Mouse (Mus musculus) ES-E14 (cell line): Measurements from ENCODE around the gene Hist1h4f. TPM values are rescaled to one million over a fixed set of nuclear protein-coding genes. Genes with fewer than 3 reads are reported as not detected.
A peak's percentile ranks its signal among the peaks of the same experiment; 100 is the strongest.

Experiments
- DNase-seq: peaks from one replicate; pipeline ENCODE4 v3.0.0-alpha.2; 2013; ENCODE audit warnings: low read depth, low spot score
- H3K27ac ChIP-seq: 2 replicates; pipeline ENCODE4 v1.5.1; 2012; ENCODE audit warnings: low read depth, mild to moderate bottlenecking, low read length, moderate library complexity, mixed read lengths; ENCODE audit not compliant: poor library complexity, insufficient read depth, severe bottlenecking
- H3K36me3 ChIP-seq: 2 replicates; pipeline ENCODE4 v1.6.1; 2012; ENCODE audit warnings: mild to moderate bottlenecking, low read length, moderate library complexity, mixed read lengths; ENCODE audit not compliant: control insufficient read depth, poor library complexity, insufficient read depth, severe bottlenecking
- H3K4me1 ChIP-seq, 2 experiments: fragments of 150-350 bp in 1 of 2; sonication (generic) in 1 of 2; 2 replicates each; pipeline ENCODE4 v1.6.1; 2012; ENCODE audit warnings: low read length in 2 of 2, mild to moderate bottlenecking in 1 of 2, mixed read lengths in 1 of 2; ENCODE audit not compliant: control insufficient read depth in 2 of 2, insufficient read depth in 2 of 2, poor library complexity in 1 of 2
- H3K4me3 ChIP-seq, 2 experiments: fragments of 150-350 bp in 1 of 2; sonication (generic) in 1 of 2; 2 replicates each; pipeline ENCODE4 v1.5.1; 2012; ENCODE audit warnings: low read length in 2 of 2, low read depth in 1 of 2, mild to moderate bottlenecking in 1 of 2, mixed read lengths in 1 of 2; ENCODE audit not compliant: insufficient read depth in 1 of 2, poor library complexity in 1 of 2, severe bottlenecking in 1 of 2
- H3K9ac ChIP-seq: 2 replicates; pipeline ENCODE4 v1.6.1; 2012; ENCODE audit warnings: low read depth, mild to moderate bottlenecking, low read length, mixed read lengths; ENCODE audit not compliant: poor library complexity, insufficient read depth, severe bottlenecking
- H3K9me3 ChIP-seq: fragments of 150-350 bp; sonication (generic); 2 replicates; pipeline ENCODE4 v1.6.1; 2012; ENCODE audit warnings: low read depth, mild to moderate bottlenecking, low read length; ENCODE audit not compliant: control insufficient read depth, insufficient read depth
- CHD2 ChIP-seq: IDR thresholded peaks from 2 replicates; pipeline ENCODE4 v1.6.1; 2014; ENCODE audit warnings: mild to moderate bottlenecking, low read depth, low read length, inconsistent platforms
- HCFC1 ChIP-seq: IDR thresholded peaks from 2 replicates; pipeline ENCODE4 v1.6.1; 2012; ENCODE audit warnings: low read length, inconsistent platforms, borderline replicate concordance; ENCODE audit not compliant: insufficient read depth
- MAFK ChIP-seq: IDR thresholded peaks from 2 replicates; pipeline ENCODE4 v1.6.1; 2014; ENCODE audit warnings: mild to moderate bottlenecking, low read depth, low read length, inconsistent platforms; ENCODE audit not compliant: insufficient read depth
- ZC3H11A ChIP-seq: IDR thresholded peaks from 2 replicates; pipeline ENCODE4 v1.6.1; 2012; ENCODE audit warnings: low read depth, mild to moderate bottlenecking, inconsistent platforms, low read length, borderline replicate concordance
- ZNF384 ChIP-seq: IDR thresholded peaks from 2 replicates; pipeline ENCODE4 v1.6.1; 2012; ENCODE audit warnings: low read depth, low read length, inconsistent platforms
- in situ Hi-C, 2 experiments: fragments of 600-800 bp; cut with MboI; formaldehyde crosslinking; loops; one replicate each; pipeline ENCODE4 v1.15.1; 2025; ENCODE audit warnings: low sequenced_read_pairs in 2 of 2, inconsistent platforms in 1 of 2; ENCODE audit not compliant: unreplicated experiment in 2 of 2
- total RNA-seq: library from RNA; depleted of rRNA; stranded (reverse); fragments of 300-350 nt; gene quantifications from 2 replicates; pipeline ENCODE4 v1.2.3, GENCODE M21; 2012; rRNA removed

Gene Hist1h4f
- total RNA-seq, 1 experiment, result 2,172 TPM

GRCm38 (mm10) chr13:23503797-23504196, 47.7 kb downstream of the Hist1h4f start:
- Histone ChIP-seq H3K9ac (no peak overlapping the region), H3K4me1 (peaks cover 4% of the 10 kb centered on the region in 2 experiments; a peak in 2 of 4 replicates), H3K4me3 (peak overlapping the region; percentile 32 to 41; a peak in 3 of 4 replicates), H3K27ac (no peak overlapping the region), H3K9me3 (no peaks in the 10 kb centered on the region), H3K36me3 (no peaks in the 10 kb centered on the region)
- in situ Hi-C loops, result loop anchor here (25.0 kb wide), 1 partner anchor 191 kb away; no protein-coding TSS in a partner anchor
- peak; percentile 64 for DNase-seq
- TF ChIP-seq CHD2 (no peak), MAFK (peak; percentile 83)

- H3K9ac ChIP-seq, result no peak overlapping the region
- H3K9me3 ChIP-seq, result no peaks in the 10 kb centered on the region
- H3K4me3 ChIP-seq, result peak overlapping the region in 1 of 2 experiments; percentile 31; a peak in 1 of 4 replicates
- in situ Hi-C loops, result loop anchor here (25.0 kb wide), 1 partner anchor 191 kb away; no protein-coding TSS in a partner anchor
- TF ChIP-seq HCFC1 (no peak), ZC3H11A (no peak), ZNF384 (no peak), CHD2 (no peak), MAFK (no peak)
- no peaks in the 10 kb centered on the region for H3K36me3 ChIP-seq
- H3K4me1 ChIP-seq, result peaks cover 2 to 6% of the 10 kb centered on the region in 2 experiments; a peak in 2 of 4 replicates
- no peak overlapping the region for H3K27ac ChIP-seq
- DNase-seq, result no peak
These were observed 48.5 kb downstream of the Hist1h4f start for GRCm38 (mm10) chr13:23502916-23503315.

- H3K4me3 ChIP-seq, result peak overlapping the region in 1 of 2 experiments; percentile 34; a peak in 2 of 4 replicates
- no peak for DNase-seq
- in situ Hi-C loops, result loop anchor here (25.0 kb wide), 1 partner anchor 190 kb away; no protein-coding TSS in a partner anchor
- no peak overlapping the region for H3K9ac ChIP-seq
- TF ChIP-seq ZNF384, result no peak
- TF ChIP-seq MAFK, result no peak
- TF ChIP-seq HCFC1, result no peak
- no peak for TF ChIP-seq CHD2
- no peak for TF ChIP-seq ZC3H11A
- H3K36me3 ChIP-seq, result no peaks in the 10 kb centered on the region
- H3K27ac ChIP-seq, result no peak overlapping the region
- no peaks in the 10 kb centered on the region for H3K9me3 ChIP-seq
- H3K4me1 ChIP-seq, result peaks cover 0 to 6% of the 10 kb centered on the region in 2 experiments; a peak in 2 of 4 replicates
These were observed 49.3 kb downstream of the Hist1h4f start for GRCm38 (mm10) chr13:23502031-23502567.

GRCm38 (mm10) chr13:23501511-23501910, 49.9 kb downstream of the Hist1h4f start:
- no peaks in the 10 kb centered on the region for H3K9me3 ChIP-seq
- H3K27ac ChIP-seq, result no peak overlapping the region
- no peak overlapping the region for H3K9ac ChIP-seq
- peaks cover 0 to 6% of the 10 kb centered on the region in 2 experiments; a peak in 2 of 4 replicates for H3K4me1 ChIP-seq
- H3K4me3 ChIP-seq, result peak overlapping the region; percentile 25 to 34; a peak in 3 of 4 replicates
- DNase-seq, result no peak
- H3K36me3 ChIP-seq, result no peaks in the 10 kb centered on the region
- no peak for TF ChIP-seq ZC3H11A
- no peak for TF ChIP-seq HCFC1
- TF ChIP-seq CHD2, result no peak
- in situ Hi-C loops, result loop anchor here (25.0 kb wide), 1 partner anchor 189 kb away; no protein-coding TSS in a partner anchor

Other genes starting within 250 kb of the Hist1h4f start
- gene Zfp322a, start 182.4 kb downstream of the Hist1h4f start, total RNA-seq, result 15.8 and 15.9 TPM in 2 replicates
- gene Abt1, start 127.8 kb downstream of the Hist1h4f start, total RNA-seq, result 10.5 and 15.5 TPM in 2 replicates
- gene Btn1a1, start 85.7 kb downstream of the Hist1h4f start, total RNA-seq, result 0.11 and 0.62 TPM in 2 replicates
- gene Btn2a2, start 62.8 kb downstream of the Hist1h4f start, total RNA-seq, result 0.95 and 1.5 TPM in 2 replicates
- gene Hist1h4h, start 20.6 kb downstream of the Hist1h4f start, total RNA-seq, result 2,382 and 2,804 TPM in 2 replicates
- gene Hist1h2af, start 17.7 kb downstream of the Hist1h4f start, total RNA-seq, result 1,402 and 1,887 TPM in 2 replicates
- gene Hist1h3g, start 16.2 kb downstream of the Hist1h4f start, total RNA-seq, result 436 and 621 TPM in 2 replicates
- gene Hist1h2bh, start 8.3 kb downstream of the Hist1h4f start, total RNA-seq, result 98.5 and 146 TPM in 2 replicates
- 245 and 289 TPM in 2 replicates for gene Hist1h3f, start 7.6 kb downstream of the Hist1h4f start, total RNA-seq
- gene Hist1h1d, start 1.6 kb upstream of the Hist1h4f start, total RNA-seq, result 68.4 and 97.6 TPM in 2 replicates
- gene Hist1h3e, start 10.7 kb upstream of the Hist1h4f start, total RNA-seq, result 792 and 864 TPM in 2 replicates
- 587 and 755 TPM in 2 replicates for gene Hist1h2ae, start 19.6 kb upstream of the Hist1h4f start, total RNA-seq
- gene Hist1h2bg, start 19.7 kb upstream of the Hist1h4f start, total RNA-seq, result 1,383 and 2,074 TPM in 2 replicates
- gene Hist1h2bf, start 22.5 kb upstream of the Hist1h4f start, total RNA-seq, result 677 and 970 TPM in 2 replicates
- 1,000 and 1,148 TPM in 2 replicates for gene Hist1h2ad, start 22.7 kb upstream of the Hist1h4f start, total RNA-seq
- gene Hist1h3d, start 24.1 kb upstream of the Hist1h4f start, total RNA-seq, result 80.2 and 103 TPM in 2 replicates
- 713 and 869 TPM in 2 replicates for gene Hist1h4d, start 29.9 kb upstream of the Hist1h4f start, total RNA-seq
- 119 and 195 TPM in 2 replicates for gene Hist1h2be, start 69.5 kb upstream of the Hist1h4f start, total RNA-seq
- 131 and 207 TPM in 2 replicates for gene Hist1h1e, start 70.9 kb upstream of the Hist1h4f start, total RNA-seq
- gene Hist1h2ac, start 132.3 kb upstream of the Hist1h4f start, total RNA-seq, result 112 and 141 TPM in 2 replicates
- 355 and 545 TPM in 2 replicates for gene Hist1h2bc, start 132.6 kb upstream of the Hist1h4f start, total RNA-seq
- 7.7 and 13.3 TPM in 2 replicates for gene Hist1h1t, start 144.2 kb upstream of the Hist1h4f start, total RNA-seq
- 326 and 496 TPM in 2 replicates for gene Hist1h4c, start 146.8 kb upstream of the Hist1h4f start, total RNA-seq
- 1.1 and 1.5 TPM in 2 replicates for gene Hfe, start 159.2 kb upstream of the Hist1h4f start, total RNA-seq
- gene Hist1h1c, start 187.2 kb upstream of the Hist1h4f start, total RNA-seq, result 379 and 496 TPM in 2 replicates
- gene Hist1h3c, start 194.0 kb upstream of the Hist1h4f start, total RNA-seq, result 970 and 1,161 TPM in 2 replicates
- 1,224 and 1,736 TPM in 2 replicates for gene Hist1h2bb, start 195.1 kb upstream of the Hist1h4f start, total RNA-seq
- 2,399 and 2,956 TPM in 2 replicates for gene Hist1h2ab, start 199.5 kb upstream of the Hist1h4f start, total RNA-seq
- 667 and 954 TPM in 2 replicates for gene Hist1h3b, start 200.6 kb upstream of the Hist1h4f start, total RNA-seq
- 1,054 and 1,339 TPM in 2 replicates for gene Hist1h4b, start 205.4 kb upstream of the Hist1h4f start, total RNA-seq
- 1,331 and 1,744 TPM in 2 replicates for gene Hist1h4a, start 209.6 kb upstream of the Hist1h4f start, total RNA-seq
- gene Hist1h3a, start 210.7 kb upstream of the Hist1h4f start, total RNA-seq, result 470 and 728 TPM in 2 replicates
- 1,149 and 1,468 TPM in 2 replicates for gene Hist1h1a, start 212.0 kb upstream of the Hist1h4f start, total RNA-seq
- gene Trim38, start 218.3 kb upstream of the Hist1h4f start, total RNA-seq, result 0.21 and 0.40 TPM in 2 replicates